ENCODE assay signal across 9 mouse cellular contexts in the genomic region with DNA sequence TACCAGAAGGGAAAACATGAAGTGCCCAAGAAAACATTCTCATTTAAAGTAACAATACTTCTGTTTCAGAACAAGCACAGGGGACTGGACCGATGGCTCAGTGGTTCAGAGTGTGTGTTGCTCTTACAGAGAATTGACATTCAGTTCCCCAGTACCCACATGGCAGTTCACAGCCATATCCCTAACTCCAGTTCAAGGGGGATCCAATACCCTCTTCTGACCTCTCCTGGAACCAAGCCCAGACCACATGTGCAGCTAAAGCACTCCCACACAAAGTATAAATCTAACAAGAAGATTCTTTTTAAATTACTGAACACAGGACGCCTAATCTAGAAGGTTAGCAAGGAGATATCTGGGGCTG. TPM values are rescaled to one million over a fixed set of nuclear protein-coding genes. Genes with fewer than 3 reads are reported as not detected.
A peak's percentile ranks its signal among the peaks of the same experiment; 100 is the strongest.
DNase-seq lines count a peak whose midpoint lies in the region; ATAC-seq and TF ChIP-seq lines count a peak whose summit lies in the region.
"Had no signal": no experiment of that assay in that cellular context is flagged by ENCODE, and none has a peak within 500 bp of the region (broad histone marks: within the 10 kb centered on the region; RNA-seq: fewer than 3 reads in every experiment).

No protein-coding gene starts in this region.

- 57% methylated on average over 2 of the region's 2 CpGs for WGBS in embryonic facial prominence, embryonic 13.5 days
- 76% methylated on average over 2 of the region's 2 CpGs for WGBS in embryonic facial prominence, embryonic 10.5 days
- 36% methylated on average over 2 of the region's 2 CpGs for WGBS in kidney, embryonic 14.5 days
- 46% methylated on average over 2 of the region's 2 CpGs for WGBS in stomach, postnatal 0 days

- H3K9ac ChIP-seq in embryonic facial prominence, embryonic 13.5 days, result no peak overlapping the region
- no peak overlapping the region for H3K9ac ChIP-seq in kidney, embryonic 14.5 days (ENCODE audit: low read depth, low read length)
- H3K9ac ChIP-seq in stomach, postnatal 0 days (ENCODE audit: low read length), result no peak overlapping the region

- TF ChIP-seq CTCF in stomach, postnatal 0 days (IDR thresholded peaks at IDR 0.05; ENCODE audit: low read depth), result no peak

- H3K4me3 ChIP-seq in embryonic facial prominence, embryonic 13.5 days, result no peak overlapping the region
- H3K4me3 ChIP-seq in embryonic facial prominence, embryonic 10.5 days, result no peak overlapping the region
- H3K4me3 ChIP-seq in kidney, embryonic 14.5 days (ENCODE audit: low read length), result no peak overlapping the region
- no peak overlapping the region for H3K4me3 ChIP-seq in stomach, postnatal 0 days (ENCODE audit: low read depth, low read length)

- DNase-seq in embryonic facial prominence, embryonic 10.5 days (ENCODE audit: low spot score), result no peak
- DNase-seq in kidney, postnatal 4 days, result no peak
- DNase-seq in retina, postnatal 1 day, result peak; percentile 19
- no peak for DNase-seq in retina, embryonic 14.5 days (ENCODE audit: low spot score)
- no peak for DNase-seq in stomach, postnatal 0 days (ENCODE audit: low spot score)
- no peak for DNase-seq in thymus, postnatal 14 days

- peak overlapping the region; percentile 48; the same call in 1 of the 2 replicates for H3K27ac ChIP-seq in embryonic facial prominence, embryonic 13.5 days
- no peak overlapping the region; the same call in 1 of the 2 replicates for H3K27ac ChIP-seq in embryonic facial prominence, embryonic 10.5 days (replicated peaks)
- H3K27ac ChIP-seq in kidney, embryonic 14.5 days (ENCODE audit: low read depth, low read length), result peak overlapping the region; percentile 65; the same call in 1 of the 2 replicates
- no peak overlapping the region; the same call in 1 of the 2 replicates for H3K27ac ChIP-seq in stomach, postnatal 0 days (replicated peaks)

- no peaks in the 10 kb centered on the region for H3K36me3 ChIP-seq in embryonic facial prominence, embryonic 13.5 days
- no peaks in the 10 kb centered on the region for H3K36me3 ChIP-seq in embryonic facial prominence, embryonic 10.5 days (replicated peaks)
- no peaks in the 10 kb centered on the region for H3K36me3 ChIP-seq in kidney, embryonic 14.5 days (ENCODE audit: control insufficient read depth, insufficient read depth, low read length)
- no peaks in the 10 kb centered on the region for H3K36me3 ChIP-seq in stomach, postnatal 0 days (ENCODE audit: control insufficient read depth, insufficient read depth, low read length)
- H3K36me3 ChIP-seq: G1E had no signal

- TF ChIP-seq EP300 in stomach, postnatal 0 days (optimal IDR thresholded peaks at IDR 0.05), result no peak

- H3K9me3 ChIP-seq in embryonic facial prominence, embryonic 13.5 days, result no peaks in the 10 kb centered on the region
- no peaks in the 10 kb centered on the region for H3K9me3 ChIP-seq in embryonic facial prominence, embryonic 10.5 days
- no peaks in the 10 kb centered on the region for H3K9me3 ChIP-seq in kidney, embryonic 14.5 days (ENCODE audit: control insufficient read depth, low read length)
- H3K9me3 ChIP-seq in stomach, postnatal 0 days (ENCODE audit: control insufficient read depth, low read length), result no peaks in the 10 kb centered on the region

- H3K27me3 ChIP-seq in embryonic facial prominence, embryonic 13.5 days, result no peaks in the 10 kb centered on the region
- no peaks in the 10 kb centered on the region for H3K27me3 ChIP-seq in embryonic facial prominence, embryonic 10.5 days (replicated peaks; ENCODE audit: low read depth, poor library complexity, severe bottlenecking)
- no peaks in the 10 kb centered on the region for H3K27me3 ChIP-seq in kidney, embryonic 14.5 days (ENCODE audit: control insufficient read depth, insufficient read depth, low read length)
- no peaks in the 10 kb centered on the region for H3K27me3 ChIP-seq in stomach, postnatal 0 days (ENCODE audit: control insufficient read depth, insufficient read depth, low read length)

- H3K4me1 ChIP-seq in embryonic facial prominence, embryonic 13.5 days, result peaks cover 30% of the 10 kb centered on the region
- peaks cover 31% of the 10 kb centered on the region for H3K4me1 ChIP-seq in embryonic facial prominence, embryonic 10.5 days
- peaks cover 18% of the 10 kb centered on the region for H3K4me1 ChIP-seq in kidney, embryonic 14.5 days (ENCODE audit: control insufficient read depth, insufficient read depth, low read length)
- 0 out of 2 replicates have a peak, but pooled peaks cover 2% of the 10 kb centered on the region for H3K4me1 ChIP-seq in stomach, postnatal 0 days (replicated peaks; ENCODE audit: control insufficient read depth, insufficient read depth)

- no peak overlapping the region for H3K4me2 ChIP-seq in embryonic facial prominence, embryonic 13.5 days
- no peak overlapping the region for H3K4me2 ChIP-seq in kidney, embryonic 14.5 days (replicated peaks; ENCODE audit: low read depth, low read length)
- H3K4me2 ChIP-seq in stomach, postnatal 0 days (replicated peaks; ENCODE audit: low read depth), result 0 out of 2 replicates have a peak overlapping the region, but pooled peaks have one; percentile 8

- no peak for ATAC-seq in embryonic facial prominence, embryonic 13.5 days (ENCODE audit: insufficient number of reproducible peaks, insufficient read depth, low FRiP score, low TSS enrichment, low read depth)
- ATAC-seq in kidney, embryonic 14.5 days (ENCODE audit: low FRiP score, low TSS enrichment), result peak; percentile 36
- ATAC-seq in stomach, postnatal 0 days (ENCODE audit: low FRiP score, low TSS enrichment), result no peak

RNA-seq across cellular contexts. Expression of a gene that starts 38.8 kb away (rescaled TPM):
- 16.3 and 17.4 TPM in 2 replicates for polyA plus RNA-seq in embryonic facial prominence, embryonic 13.5 days (2015; fragmentation: Nextera tagmentation; extraction: Ambion mirVana)
- 7.4 and 9.4 TPM in 2 replicates for polyA plus RNA-seq in embryonic facial prominence, embryonic 10.5 days (2016; fragmentation: Nextera tagmentation; extraction: Ambion mirVana)
- 18.7 and 20.5 TPM in 2 replicates for polyA plus RNA-seq in kidney, embryonic 14.5 days (2014; fragmentation: Nextera tagmentation; extraction: Ambion mirVana)
- polyA plus RNA-seq in stomach, postnatal 0 days (2015; fragmentation: Nextera tagmentation; extraction: Ambion mirVana), result 4.6 and 5.2 TPM in 2 replicates
- polyA plus RNA-seq: G1E had no signal

Comparison
In these comparisons a context has a peak if more than half of its experiments do, and no peak if none do; other contexts are left out.
1. H3K27ac ChIP-seq: peak in embryonic facial prominence, embryonic 13.5 days (single experiment) and kidney, embryonic 14.5 days (single experiment); none in embryonic facial prominence, embryonic 10.5 days (single experiment) and stomach, postnatal 0 days (single experiment).